Mouse (Mus musculus) midbrain, postnatal 0 days (tissue): ENCODE data around the gene Naga. TPM values are rescaled to one million over a fixed set of nuclear protein-coding genes. Genes with fewer than 3 reads are reported as not detected.

Source experiments
- ATAC-seq: fragments of 200-750 bp; cut with Nextera tagmentation; 2 replicates; pipeline ENCODE4 v1.8.0; 2017; ENCODE audit warnings: moderate number of reproducible peaks, mild to moderate bottlenecking, moderate TSS enrichment, moderate library complexity; ENCODE audit not compliant: low FRiP score
- DNase-seq: peaks from one replicate; pipeline ENCODE4 v3.0.0-alpha.2; 2015; ENCODE audit warnings: low spot score
- H3K27ac ChIP-seq: fragments of 300-500 bp; sonication (generic); 2 replicates; pipeline ENCODE4 v1.5.1; 2014; ENCODE audit warnings: low read depth, mild to moderate bottlenecking, low read length, mixed read lengths
- H3K27me3 ChIP-seq: fragments of 300-500 bp; sonication (generic); 2 replicates; pipeline ENCODE4 v1.6.1; 2014; ENCODE audit warnings: low read length, control low read depth, mixed read lengths; ENCODE audit not compliant: insufficient read depth
- H3K36me3 ChIP-seq: fragments of 300-500 bp; sonication (generic); 2 replicates; pipeline ENCODE4 v1.6.1; 2014; ENCODE audit warnings: low read length, control low read depth, mixed read lengths; ENCODE audit not compliant: insufficient read depth
- H3K4me1 ChIP-seq: fragments of 300-500 bp; sonication (generic); 2 replicates; pipeline ENCODE4 v1.6.1; 2014; ENCODE audit warnings: mild to moderate bottlenecking, control low read depth, antibody characterized with exemption, low read length, mixed read lengths; ENCODE audit not compliant: insufficient read depth
- H3K4me2 ChIP-seq: fragments of 300-500 bp; sonication (generic); 2 replicates; pipeline ENCODE4 v1.6.1; 2014; ENCODE audit warnings: low read depth, mild to moderate bottlenecking, low read length, mixed read lengths; ENCODE audit not compliant: poor library complexity, severe bottlenecking
- H3K4me3 ChIP-seq: fragments of 300-500 bp; sonication (generic); 2 replicates; pipeline ENCODE4 v1.5.1; 2014; ENCODE audit warnings: low read depth, mild to moderate bottlenecking, low read length, moderate library complexity
- H3K9ac ChIP-seq: fragments of 300-500 bp; sonication (generic); replicated peaks from 2 replicates; pipeline ENCODE4 v1.6.1; 2014; ENCODE audit warnings: mild to moderate bottlenecking, low read length, moderate library complexity, mixed read lengths; ENCODE audit not compliant: poor library complexity, severe bottlenecking
- H3K9me3 ChIP-seq: fragments of 300-500 bp; sonication (generic); 2 replicates; pipeline ENCODE4 v1.6.1; 2016; ENCODE audit warnings: low read length, control low read depth
- CTCF ChIP-seq: IDR thresholded peaks from 2 replicates; pipeline ENCODE4 v1.5.1; 2016; ENCODE audit warnings: antibody characterized with exemption, mild to moderate bottlenecking
- WGBS: fragments of 180-500 bp; shearing (Covaris S2); extraction: QIAGEN DNeasy Blood & Tissue Kit; methylation state at CpG from one replicate; pipeline ENCODE4 v1.1.7; 2014; 5-methylcytosine and 5-hydroxymethylcytosine counted together
- polyA plus RNA-seq: library from polyadenylated mRNA; unstranded; fragments of >200 nt; fragmentation: Nextera tagmentation; extraction: Ambion mirVana; gene quantifications from 2 replicates; pipeline ENCODE4 v1.2.1, GENCODE M21; 2015
- total RNA-seq: library from RNA; depleted of rRNA; stranded (reverse); fragments of >200 nt; gene quantifications from 2 replicates; pipeline ENCODE4 v1.2.3, GENCODE M21; 2014

The Naga gene
- total and polyA plus RNA-seq, 2 experiments from 2014 or later = 25.0 to 38.0 TPM

GRCm38 (mm10) chr15:82378261-82379180 is 39.8 kb upstream of the Naga start:
- no peaks in the 10 kb centered on the region for H3K27me3 ChIP-seq
- no peaks in the 10 kb centered on the region for H3K9me3 ChIP-seq
- no peak for TF ChIP-seq CTCF
- no peak overlapping the region for H3K9ac ChIP-seq
- 54% methylated on average over 15 of the region's 15 CpGs for WGBS
- H3K4me1 ChIP-seq = no peaks in the 10 kb centered on the region
- H3K4me3 ChIP-seq = no peak overlapping the region
- DNase-seq (peak; percentile 40), ATAC-seq (no peak)
- 0 out of 2 replicates have a peak overlapping the region, but pooled peaks have one; percentile 26 for H3K27ac ChIP-seq
- H3K4me2 ChIP-seq = no peak overlapping the region
- no peaks in the 10 kb centered on the region for H3K36me3 ChIP-seq

GRCm38 (mm10) chr15:82377701-82378100 is 39.0 kb upstream of the Naga start:
- H3K4me1 ChIP-seq = no peaks in the 10 kb centered on the region
- H3K27ac ChIP-seq = no peak overlapping the region
- ATAC-seq = no peak
- WGBS = 85% methylated on average over 5 of the region's 5 CpGs
- no peaks in the 10 kb centered on the region for H3K27me3 ChIP-seq
- H3K4me2 ChIP-seq = no peak overlapping the region
- H3K4me3 ChIP-seq = no peak overlapping the region
- TF ChIP-seq CTCF = no peak
- H3K36me3 ChIP-seq = no peaks in the 10 kb centered on the region
- H3K9me3 ChIP-seq = no peaks in the 10 kb centered on the region
- DNase-seq = no peak
- no peak overlapping the region for H3K9ac ChIP-seq

GRCm38 (mm10) chr15:82376393-82377138 is 37.8 kb upstream of the Naga start:
- H3K9me3 ChIP-seq = no peaks in the 10 kb centered on the region
- no peak overlapping the region for H3K9ac ChIP-seq
- TF ChIP-seq CTCF = no peak
- H3K36me3 ChIP-seq = no peaks in the 10 kb centered on the region
- no peaks in the 10 kb centered on the region for H3K4me1 ChIP-seq
- ATAC-seq (no peak), DNase-seq (peak; percentile 63)
- no peak overlapping the region for H3K27ac ChIP-seq
- H3K4me3 ChIP-seq = no peak overlapping the region
- H3K4me2 ChIP-seq = no peak overlapping the region
- WGBS = 65% methylated on average over 17 of the region's 17 CpGs
- no peaks in the 10 kb centered on the region for H3K27me3 ChIP-seq

DNA sequence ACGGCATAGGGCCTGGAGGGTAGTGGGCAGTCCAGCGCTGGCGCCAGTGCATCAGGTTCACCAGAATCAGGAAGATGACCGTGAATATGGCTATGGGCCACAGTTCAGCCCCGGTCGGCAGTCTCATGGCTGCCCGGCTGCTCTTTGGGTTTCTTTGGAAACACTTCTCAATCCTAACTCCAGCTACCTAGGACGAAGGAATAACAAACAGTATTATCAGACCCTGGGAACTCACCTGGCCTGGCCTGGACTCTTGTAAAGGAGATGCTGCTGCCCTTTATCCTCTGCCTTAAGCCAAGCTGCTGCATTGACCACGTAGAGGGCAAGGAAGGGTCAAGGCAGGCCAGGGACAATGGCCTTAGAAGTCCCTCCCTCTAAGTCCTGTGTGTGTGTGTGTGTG is 37.1 kb upstream of the Naga start:
- Histone ChIP-seq H3K4me2 (no peak overlapping the region), H3K9ac (no peak overlapping the region), H3K9me3 (no peaks in the 10 kb centered on the region), H3K27me3 (no peaks in the 10 kb centered on the region), H3K4me3 (no peak overlapping the region), H3K36me3 (no peaks in the 10 kb centered on the region), H3K4me1 (no peaks in the 10 kb centered on the region), H3K27ac (no peak overlapping the region)
- ATAC-seq = no peak
- no peak for TF ChIP-seq CTCF
- DNase-seq = no peak
- WGBS = 85% methylated on average over 9 of the region's 9 CpGs

DNA sequence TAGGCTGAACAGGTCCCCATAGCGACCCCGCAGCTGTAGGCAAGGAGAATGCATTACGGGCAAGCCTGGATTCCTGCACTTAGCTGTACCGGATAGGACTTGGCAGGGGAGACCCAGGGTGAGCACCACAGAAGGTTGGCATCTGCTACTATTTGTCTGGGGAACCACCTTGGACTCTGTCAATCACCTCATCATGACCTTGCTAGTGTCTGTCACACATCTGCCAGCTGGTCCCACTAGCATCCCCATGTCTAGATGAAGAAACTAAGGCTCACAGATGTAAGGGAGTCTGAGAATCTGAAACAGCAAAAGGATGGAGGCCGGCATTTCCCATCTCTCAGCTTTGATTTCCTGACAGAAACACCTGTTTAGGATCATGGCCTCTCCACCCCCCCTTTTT is 35.7 kb upstream of the Naga start:
- H3K36me3 ChIP-seq = no peaks in the 10 kb centered on the region
- WGBS = 81% methylated on average over 5 of the region's 5 CpGs
- TF ChIP-seq CTCF = no peak
- no peak overlapping the region for H3K4me3 ChIP-seq
- H3K27me3 ChIP-seq = no peaks in the 10 kb centered on the region
- no peak overlapping the region for H3K27ac ChIP-seq
- no peak for DNase-seq
- ATAC-seq = no peak
- no peak overlapping the region for H3K4me2 ChIP-seq
- no peak overlapping the region for H3K9ac ChIP-seq
- H3K9me3 ChIP-seq = no peaks in the 10 kb centered on the region
- no peaks in the 10 kb centered on the region for H3K4me1 ChIP-seq

DNA sequence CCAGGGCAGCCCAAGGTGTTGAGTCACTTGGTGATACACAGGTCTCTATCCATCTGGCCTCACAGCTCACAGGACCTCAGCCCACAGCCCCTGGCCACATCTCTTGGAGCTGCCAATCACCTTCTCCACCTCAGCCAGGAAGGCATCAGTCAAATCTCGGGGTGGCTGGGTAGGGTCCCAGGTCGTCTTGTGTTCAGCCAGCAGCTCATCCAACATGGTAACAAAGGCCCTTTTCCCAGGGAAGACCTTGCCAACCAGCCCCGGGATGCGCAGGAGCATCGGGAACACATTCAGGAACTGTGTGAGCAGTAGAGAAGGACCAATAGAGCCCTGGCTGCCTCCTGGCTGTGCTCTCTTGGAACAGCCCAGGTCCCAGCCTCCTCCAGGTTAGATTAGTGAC is 34.3 kb upstream of the Naga start:
- H3K4me3 ChIP-seq = no peak overlapping the region
- H3K4me2 ChIP-seq = no peak overlapping the region
- TF ChIP-seq CTCF = no peak
- H3K36me3 ChIP-seq = no peaks in the 10 kb centered on the region
- H3K27ac ChIP-seq = no peak overlapping the region
- no peaks in the 10 kb centered on the region for H3K9me3 ChIP-seq
- no peak overlapping the region for H3K9ac ChIP-seq
- DNase-seq (no peak), ATAC-seq (no peak)
- H3K27me3 ChIP-seq = no peaks in the 10 kb centered on the region
- no peaks in the 10 kb centered on the region for H3K4me1 ChIP-seq
- 84% methylated on average over 5 of the region's 5 CpGs for WGBS
